Mouse (Mus musculus) erythroblast, embryonic 14.5 days (primary cell): ENCODE measurements around the gene Prkcg. TPM values are rescaled to one million over a fixed set of nuclear protein-coding genes. Genes with fewer than 3 reads are reported as not detected.
A peak's percentile ranks its signal among the peaks of the same experiment; 100 is the strongest.

Experiments
- H3K27me3 ChIP-seq: 2 replicates; pipeline ENCODE4 v1.6.1; 2012; ENCODE audit warnings: inconsistent platforms; ENCODE audit not compliant: control insufficient read depth
- H3K36me3 ChIP-seq: 2 replicates; pipeline ENCODE4 v1.6.1; 2012; ENCODE audit warnings: mild to moderate bottlenecking, inconsistent platforms; ENCODE audit not compliant: control insufficient read depth
- H3K4me1 ChIP-seq: 2 replicates; pipeline ENCODE4 v1.6.1; 2012; ENCODE audit warnings: inconsistent platforms; ENCODE audit not compliant: control insufficient read depth
- H3K4me3 ChIP-seq: replicated peaks from 2 replicates; pipeline ENCODE3; 2012; ENCODE audit warnings: moderate library complexity, mild to moderate bottlenecking, inconsistent platforms
- H3K9me3 ChIP-seq: 2 replicates; pipeline ENCODE4 v1.6.1; 2012; ENCODE audit warnings: low read length, inconsistent platforms, mixed read lengths; ENCODE audit not compliant: control insufficient read depth
- GATA1 ChIP-seq: IDR thresholded peaks from 2 replicates; pipeline ENCODE4 v1.6.1; 2012; ENCODE audit warnings: low read length, inconsistent platforms, mixed read lengths
- TAL1 ChIP-seq: IDR thresholded peaks from 3 replicates; pipeline ENCODE4 v1.6.1; 2012; ENCODE audit warnings: low read length, inconsistent platforms, mixed read lengths
- polyA plus RNA-seq: library from polyadenylated mRNA; stranded (reverse); fragments of >175 nt; gene quantifications from 2 replicates; pipeline ENCODE4 v1.2.3, GENCODE M21; 2012

Gene Prkcg
- not detected in 2 replicates for polyA plus RNA-seq

- H3K27me3 ChIP-seq = no peaks in the 10 kb centered on the region
Observed at GRCm38 (mm10) chr7:3288976-3289970, at the start of gene Prkcg, which contains the start of gene Myadm. Gene Prkcg, plus strand, starts transcription at chr7:3289179. Gene Myadm, plus strand, starts transcription at chr7:3289080.

GRCm38 (mm10) chr7:3239193-3239592, 49.8 kb upstream of the Prkcg start:
- no peaks in the 10 kb centered on the region for H3K27me3 ChIP-seq
- H3K4me3 ChIP-seq = no peak overlapping the region
- TF ChIP-seq GATA1 = no peak
- TF ChIP-seq TAL1 = no peak
- no peaks in the 10 kb centered on the region for H3K36me3 ChIP-seq
- H3K4me1 ChIP-seq = no peaks in the 10 kb centered on the region
- H3K9me3 ChIP-seq = no peaks in the 10 kb centered on the region

More at GRCm38 (mm10) chr7:3288976-3289970, at the start of gene Prkcg, which contains the start of gene Myadm:
- Histone ChIP-seq H3K4me3 (peak within 1 kb of the TSS; percentile 51), H3K4me1 (peaks cover 24% of the 10 kb centered on the region), H3K36me3 (no peaks in the 10 kb centered on the region), H3K9me3 (no peaks in the 10 kb centered on the region)
- TF ChIP-seq GATA1 (no peak), TAL1 (no peak)

- TF ChIP-seq GATA1 (no peak), TAL1 (no peak)
- Histone ChIP-seq H3K27me3 (peaks cover 13% of the 10 kb centered on the region), H3K36me3 (no peaks in the 10 kb centered on the region), H3K4me3 (no peak overlapping the region), H3K4me1 (no peaks in the 10 kb centered on the region), H3K9me3 (no peaks in the 10 kb centered on the region)
Observed at GRCm38 (mm10) chr7:3260701-3261100, 28.3 kb upstream of the Prkcg start.

GRCm38 (mm10) chr7:3261446-3261845, 27.5 kb upstream of the Prkcg start:
- Histone ChIP-seq H3K9me3 (no peaks in the 10 kb centered on the region), H3K36me3 (no peaks in the 10 kb centered on the region), H3K4me1 (no peaks in the 10 kb centered on the region), H3K27me3 (peaks cover 13% of the 10 kb centered on the region), H3K4me3 (no peak overlapping the region)
- TF ChIP-seq GATA1 (no peak), TAL1 (no peak)

GRCm38 (mm10) chr7:3262789-3263188, 26.2 kb upstream of the Prkcg start:
- H3K4me3 ChIP-seq = no peak overlapping the region
- no peaks in the 10 kb centered on the region for H3K4me1 ChIP-seq
- no peaks in the 10 kb centered on the region for H3K36me3 ChIP-seq
- peaks cover 13% of the 10 kb centered on the region for H3K27me3 ChIP-seq
- no peaks in the 10 kb centered on the region for H3K9me3 ChIP-seq
- TF ChIP-seq GATA1 (no peak), TAL1 (no peak)

GRCm38 (mm10) chr7:3264390-3265022, 24.5 kb upstream of the Prkcg start:
- Histone ChIP-seq H3K27me3 (peaks cover 13% of the 10 kb centered on the region), H3K4me1 (no peaks in the 10 kb centered on the region), H3K36me3 (no peaks in the 10 kb centered on the region), H3K9me3 (no peaks in the 10 kb centered on the region), H3K4me3 (no peak overlapping the region)
- no peak for TF ChIP-seq GATA1

GRCm38 (mm10) chr7:3265311-3265710, 23.7 kb upstream of the Prkcg start:
- Histone ChIP-seq H3K4me1 (no peaks in the 10 kb centered on the region), H3K9me3 (no peaks in the 10 kb centered on the region), H3K36me3 (no peaks in the 10 kb centered on the region), H3K4me3 (no peak overlapping the region), H3K27me3 (peaks cover 13% of the 10 kb centered on the region)
- TF ChIP-seq GATA1 (no peak), TAL1 (no peak)

- Histone ChIP-seq H3K4me3 (no peak overlapping the region), H3K36me3 (no peaks in the 10 kb centered on the region), H3K4me1 (no peaks in the 10 kb centered on the region), H3K27me3 (peaks cover 13% of the 10 kb centered on the region), H3K9me3 (no peaks in the 10 kb centered on the region)
- TF ChIP-seq TAL1 = no peak
- TF ChIP-seq GATA1 = no peak
Observed at GRCm38 (mm10) chr7:3267261-3267660, 21.7 kb upstream of the Prkcg start.

GRCm38 (mm10) chr7:3267888-3268287, 21.1 kb upstream of the Prkcg start:
- H3K27me3 ChIP-seq = peaks cover 13% of the 10 kb centered on the region
- no peak for TF ChIP-seq TAL1
- TF ChIP-seq GATA1 = no peak
- no peaks in the 10 kb centered on the region for H3K4me1 ChIP-seq
- H3K9me3 ChIP-seq = no peaks in the 10 kb centered on the region
- H3K36me3 ChIP-seq = no peaks in the 10 kb centered on the region
- no peak overlapping the region for H3K4me3 ChIP-seq
